Mouse (Mus musculus) large intestine, adult 2 months (tissue): ENCODE results near the gene Napa. TPM values are rescaled to one million over a fixed set of nuclear protein-coding genes. Genes with fewer than 3 reads are reported as not detected.
A peak's percentile ranks its signal among the peaks of the same experiment; 100 is the strongest.

ENCODE experiments used
- DNase-seq: peaks from one replicate; pipeline ENCODE4 v3.0.0-alpha.2; 2012; ENCODE audit warnings: low read depth, low spot score
- whole genome bisulfite sequencing: fragments of 180-500 bp; shearing (Covaris S2); methylation state at CpG from one replicate; pipeline ENCODE4 v1.1.7; 2018; 5-methylcytosine and 5-hydroxymethylcytosine counted together
- polyA plus RNA-seq: library from polyadenylated mRNA; depleted of rRNA; stranded (reverse); fragments of >200 nt; gene quantifications from 2 replicates; pipeline ENCODE4 v1.2.3, GENCODE M21; 2012; rRNA removed

Gene Napa
- 139 and 170 TPM in 2 replicates for polyA plus RNA-seq

DNA sequence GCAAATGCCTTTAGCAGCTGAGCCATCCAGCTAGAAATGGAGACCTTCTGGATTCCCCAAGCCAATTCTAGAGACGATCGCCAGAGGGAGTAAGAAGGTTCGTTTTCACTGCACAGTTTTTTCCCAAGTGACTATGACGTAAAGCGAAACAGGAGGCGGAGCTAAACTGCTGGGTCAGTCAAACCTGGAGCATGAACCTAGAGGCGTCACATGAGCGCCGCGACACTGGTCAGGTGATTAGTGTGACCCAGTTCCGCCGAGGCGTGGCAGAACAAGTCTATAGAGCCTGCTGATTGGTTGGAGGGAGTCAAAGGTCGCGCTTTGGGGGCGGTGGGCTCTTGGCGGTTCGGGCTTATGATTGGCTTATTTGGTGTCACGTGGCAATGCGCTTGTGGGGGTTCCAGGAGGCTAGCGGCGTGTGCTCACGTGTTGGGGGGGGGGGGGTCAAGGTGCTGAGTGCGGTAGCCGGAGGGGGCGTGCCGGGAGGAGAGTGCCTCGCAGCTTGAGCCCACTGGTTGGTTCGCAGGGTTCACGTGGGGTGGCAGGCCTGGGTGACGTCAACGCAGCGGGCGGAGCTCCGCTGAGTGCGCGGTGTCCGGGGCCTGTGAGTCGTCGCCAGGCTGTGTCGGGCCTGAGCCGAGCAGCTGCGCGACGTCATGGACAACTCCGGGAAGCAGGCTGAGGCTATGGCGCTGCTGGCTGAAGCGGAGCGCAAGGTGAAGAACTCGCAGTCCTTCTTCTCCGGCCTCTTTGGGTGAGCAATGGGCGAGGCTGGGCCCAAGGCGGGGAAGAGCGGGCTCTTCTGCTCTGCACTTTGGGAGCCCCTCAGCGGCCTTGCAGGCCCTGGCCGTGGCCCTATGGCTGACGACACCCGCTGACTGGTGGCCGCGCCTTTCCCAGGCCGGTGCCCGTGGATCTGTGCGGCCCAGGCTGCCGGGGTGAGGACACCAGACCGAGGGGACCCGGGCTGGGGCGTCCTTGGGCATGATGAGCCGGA is at the start of gene Napa:
Napa (plus strand) TSS at position 438 of the 997 bp plus-strand sequence.
- peak; percentile 100 for DNase-seq
- under 1% methylated on average over 68 of the region's 68 CpGs for WGBS

DNA sequence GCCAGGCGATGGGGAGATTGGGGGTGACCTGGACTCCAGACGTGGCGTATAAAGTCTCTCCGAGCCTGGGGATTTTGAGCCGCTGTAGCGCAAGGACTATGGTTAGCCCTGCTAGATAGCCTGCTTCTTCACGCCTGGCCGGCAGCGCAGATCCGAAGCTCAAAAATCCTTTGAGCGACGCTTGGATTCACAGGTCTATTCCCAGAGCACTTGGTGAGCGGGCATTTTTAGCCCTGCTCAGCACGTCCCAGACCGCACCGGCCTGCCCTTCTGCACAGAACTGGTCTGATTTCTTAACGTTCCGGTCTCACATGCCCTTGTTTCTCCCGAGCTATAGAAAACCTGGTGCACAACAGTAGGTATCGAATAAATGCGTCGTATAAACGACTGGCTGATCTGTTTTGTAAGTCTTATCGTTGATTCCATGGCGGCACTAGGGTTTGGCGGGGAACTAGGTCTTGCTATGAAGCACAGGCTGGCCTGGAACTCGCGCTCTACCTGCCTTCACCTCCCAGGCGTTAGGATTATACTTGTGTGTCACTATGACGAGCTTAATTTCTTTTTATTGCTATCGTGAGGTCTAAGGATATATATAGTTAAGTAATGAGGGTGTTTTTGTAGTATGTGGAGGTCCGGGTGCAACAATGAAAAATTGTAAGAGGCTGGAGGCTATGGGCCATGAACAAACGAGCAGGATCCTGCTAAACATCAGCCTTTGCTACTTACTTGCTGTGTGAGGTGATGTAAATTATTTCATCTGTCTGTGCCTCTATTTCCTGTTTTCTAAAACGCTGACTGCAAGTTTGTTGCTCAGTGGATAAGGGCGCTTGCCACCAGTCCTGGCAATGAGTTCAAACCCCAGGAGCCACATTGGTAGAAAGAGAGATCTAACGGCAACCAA is 49.3 kb upstream of the Napa start:
- DNase-seq = no peak
- WGBS = 3% methylated on average over 36 of the region's 36 CpGs

- 44% methylated on average over 7 of the region's 7 CpGs for WGBS
- no peak for DNase-seq
These were observed 48.7 kb upstream of the Napa start for GRCm38 (mm10) chr7:16049576-16049915.

- DNase-seq = no peak
- 85% methylated on average over 3 of the region's 3 CpGs for WGBS
These were observed 47.7 kb upstream of the Napa start for GRCm38 (mm10) chr7:16050600-16050999.

- WGBS = under 1% methylated on average over 19 of the region's 19 CpGs
- DNase-seq = no peak
These were observed 46.2 kb upstream of the Napa start for GRCm38 (mm10) chr7:16051883-16052595.

GRCm38 (mm10) chr7:16052684-16053083 is 45.6 kb upstream of the Napa start:
- no peak for DNase-seq
- under 1% methylated on average over 24 of the region's 24 CpGs for WGBS

- 1% methylated on average over 6 of the region's 6 CpGs for WGBS
- DNase-seq = no peak
These were observed 45.2 kb upstream of the Napa start for GRCm38 (mm10) chr7:16053105-16053504.

DNA sequence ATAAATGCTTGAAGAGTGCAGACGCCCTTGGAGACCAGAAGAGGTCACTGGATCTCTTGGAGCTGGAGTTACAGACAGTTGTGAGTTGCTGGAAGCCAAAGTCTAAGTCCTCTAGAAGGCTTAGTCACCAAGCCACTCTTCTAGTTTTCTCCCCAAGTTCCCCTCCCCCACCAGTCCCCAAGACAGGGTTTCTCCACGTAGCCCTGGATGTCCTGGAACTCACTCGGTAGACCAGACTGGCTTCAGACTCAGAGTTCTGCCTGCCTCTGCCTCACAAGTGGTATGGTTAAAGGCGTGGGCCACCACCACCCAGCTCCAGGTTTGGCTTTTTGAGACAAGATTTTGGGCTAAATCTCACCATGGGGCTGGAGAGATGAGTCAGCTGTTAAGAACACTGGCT is 43.3 kb upstream of the Napa start:
- WGBS = 72% methylated on average over 4 of the region's 4 CpGs

GRCm38 (mm10) chr7:16055665-16056064 is 42.6 kb upstream of the Napa start:
- DNase-seq = no peak
- WGBS = 90% methylated on average over 6 of the region's 6 CpGs

More for the DNA sequence above, 43.3 kb upstream of the Napa start:
- DNase-seq = no peak

GRCm38 (mm10) chr7:16056459-16057135 is 41.7 kb upstream of the Napa start:
- 13% methylated on average over 5 of the region's 5 CpGs for WGBS
- no peak for DNase-seq

DNA sequence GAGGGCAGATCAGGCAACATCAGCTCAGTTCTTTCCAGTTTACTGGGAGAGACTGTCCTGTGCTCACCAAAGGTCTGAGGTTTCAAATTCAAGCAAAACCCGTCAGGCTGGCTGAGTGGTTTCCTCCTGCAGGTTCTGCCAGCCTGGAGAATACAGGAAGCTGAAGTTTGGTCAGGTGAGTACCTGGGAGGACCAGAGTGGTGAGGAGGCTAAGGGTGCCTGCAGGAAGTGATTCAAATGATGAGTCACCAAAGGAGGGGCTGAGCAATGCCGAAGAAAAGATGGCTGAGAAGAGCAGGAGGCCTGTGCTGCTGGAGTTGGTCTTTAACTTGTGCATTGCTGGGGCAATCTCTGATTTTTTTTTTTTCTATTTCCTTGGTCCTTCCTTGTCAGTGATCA is 41.1 kb upstream of the Napa start:
- no peak for DNase-seq

DNA sequence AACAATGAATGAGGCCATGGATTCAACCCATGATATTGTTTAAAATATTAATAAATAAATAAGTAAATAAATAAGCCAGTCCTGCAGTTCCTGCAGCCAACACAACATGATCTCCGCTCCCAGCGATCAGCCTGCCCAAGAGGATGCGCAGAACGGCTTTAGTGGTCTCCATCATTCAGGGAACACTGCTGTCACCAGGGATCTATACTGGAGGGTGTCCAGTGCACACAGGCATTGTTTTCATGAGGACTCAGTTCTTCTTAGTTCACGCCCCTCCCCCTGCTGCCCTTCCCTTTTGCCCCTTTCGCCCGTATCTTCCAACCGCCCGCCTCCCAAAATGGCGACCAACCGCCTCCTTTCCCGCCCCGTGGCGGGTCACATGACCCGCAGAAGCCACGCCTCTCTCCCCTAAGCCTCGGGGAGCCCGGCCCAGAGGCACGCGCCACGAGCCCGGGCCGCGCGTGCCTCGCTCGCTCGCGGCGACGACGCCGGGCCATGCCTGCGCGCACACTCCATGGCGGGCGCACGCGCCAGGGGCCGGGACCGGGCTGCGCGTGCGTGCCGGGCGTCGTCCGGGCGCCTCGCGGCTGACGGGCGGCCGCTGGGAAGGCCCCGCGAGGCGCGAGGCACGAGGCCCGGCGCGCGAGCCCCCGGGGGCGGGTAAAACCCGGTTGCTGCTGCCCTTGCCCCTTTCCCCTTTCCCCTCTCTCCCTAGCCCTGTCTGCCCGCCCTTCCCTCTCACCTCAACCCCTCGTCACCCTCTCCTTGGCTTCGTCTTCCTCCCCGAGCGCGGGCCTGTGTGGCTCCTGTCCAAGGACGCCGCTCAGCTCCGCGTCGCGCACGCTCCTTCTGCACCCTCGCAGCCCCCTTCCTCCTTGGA is 36.8 kb upstream of the Napa start, which contains the start of gene Zfp541:
Zfp541 (plus strand) TSS at position 596 of the 880 bp plus-strand sequence.
- 66% methylated on average over 80 of the region's 80 CpGs for WGBS
- DNase-seq = no peak

More for the DNA sequence above, 41.1 kb upstream of the Napa start:
- WGBS = 17% methylated on average over 2 of the region's 2 CpGs

DNA sequence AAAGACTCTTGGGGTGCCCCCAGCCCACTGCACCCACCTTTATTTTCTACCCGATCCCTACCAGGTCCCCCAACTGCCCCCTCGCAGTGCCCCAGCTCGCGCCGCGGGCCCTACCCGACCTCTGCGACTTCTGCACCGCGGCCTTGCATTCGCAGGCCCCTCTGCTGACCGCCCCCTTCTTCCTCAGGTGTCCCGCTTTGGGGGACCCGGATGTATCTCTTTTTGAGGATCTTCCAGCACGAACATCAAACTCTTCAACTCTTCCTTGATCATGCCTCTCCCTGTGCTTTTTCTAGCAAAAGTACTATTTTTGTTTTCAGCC is 36.2 kb upstream of the Napa start:
- no peak for DNase-seq
- 79% methylated on average over 15 of the region's 15 CpGs for WGBS

GRCm38 (mm10) chr7:16063490-16063889 is 34.8 kb upstream of the Napa start:
- 40% methylated on average over 4 of the region's 4 CpGs for WGBS

DNA sequence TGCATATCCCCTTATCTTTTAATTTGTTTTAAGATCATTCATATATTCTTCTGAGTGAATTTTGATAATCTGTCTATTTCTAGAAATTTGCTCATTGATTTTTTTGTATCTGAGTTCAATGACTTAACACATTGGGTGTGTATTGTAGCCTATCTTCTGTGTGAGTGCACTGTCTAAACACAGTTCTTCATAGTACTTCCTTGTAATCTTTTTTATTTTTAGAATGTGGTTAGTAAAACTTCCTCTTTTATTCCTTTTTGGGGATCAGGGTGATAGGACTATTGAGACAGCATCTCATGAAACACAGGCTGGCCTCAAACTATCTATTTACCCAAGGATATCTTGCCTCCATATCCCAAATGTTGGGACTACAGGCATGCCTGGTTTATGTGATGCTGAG is 27.4 kb upstream of the Napa start:
- DNase-seq = no peak

More at GRCm38 (mm10) chr7:16063490-16063889, 34.8 kb upstream of the Napa start:
- DNase-seq = no peak

DNA sequence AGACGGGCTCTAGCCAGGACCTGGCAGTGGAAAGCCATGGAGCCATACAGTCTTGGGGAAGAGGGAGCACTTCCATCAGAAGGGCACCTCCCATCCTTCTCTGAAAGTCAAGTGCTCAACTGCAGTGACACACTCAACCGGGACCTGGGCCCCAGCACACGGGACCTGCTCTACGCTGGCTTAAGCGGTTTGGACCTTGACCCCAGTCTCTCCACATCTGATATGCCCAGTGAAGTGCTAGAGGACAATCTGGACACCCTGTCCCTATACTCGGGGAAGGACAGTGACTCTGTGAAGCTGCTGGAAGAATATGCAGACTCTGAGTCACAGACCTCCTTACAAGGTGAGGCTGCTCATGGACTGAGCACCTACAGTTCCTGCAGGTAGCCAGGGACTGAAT is 26.4 kb upstream of the Napa start:
- DNase-seq = no peak
- 60% methylated on average over 6 of the region's 6 CpGs for WGBS

DNA sequence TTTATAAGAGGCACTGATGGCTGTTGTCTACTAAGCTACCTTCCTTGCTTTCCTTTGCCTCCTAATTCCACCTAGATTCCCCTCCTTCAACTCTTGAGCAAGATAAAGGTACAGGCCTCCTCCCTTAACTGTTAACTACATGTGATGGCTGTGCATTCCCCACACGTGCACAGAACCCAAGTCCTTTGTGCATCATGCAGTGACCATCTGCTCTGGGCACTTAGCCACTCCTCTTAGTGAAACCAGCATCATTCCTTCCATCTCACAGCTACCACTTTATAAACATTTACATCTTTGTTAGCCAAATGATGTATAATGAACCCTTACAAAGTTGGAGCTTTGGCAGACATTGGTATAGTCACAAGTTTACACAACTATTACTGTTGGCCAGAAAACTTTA is 18.3 kb upstream of the Napa start:
- no peak for DNase-seq
- WGBS = 33% methylated on average over 1 of the region's 1 CpGs

- WGBS = 66% methylated on average over 4 of the region's 4 CpGs
These were observed 17.7 kb upstream of the Napa start for GRCm38 (mm10) chr7:16080581-16080980.

More at GRCm38 (mm10) chr7:16080581-16080980, 17.7 kb upstream of the Napa start:
- no peak for DNase-seq
